Mouse (Mus musculus): ENCODE data around the gene Prok2.

The Prok2 gene

DNA sequence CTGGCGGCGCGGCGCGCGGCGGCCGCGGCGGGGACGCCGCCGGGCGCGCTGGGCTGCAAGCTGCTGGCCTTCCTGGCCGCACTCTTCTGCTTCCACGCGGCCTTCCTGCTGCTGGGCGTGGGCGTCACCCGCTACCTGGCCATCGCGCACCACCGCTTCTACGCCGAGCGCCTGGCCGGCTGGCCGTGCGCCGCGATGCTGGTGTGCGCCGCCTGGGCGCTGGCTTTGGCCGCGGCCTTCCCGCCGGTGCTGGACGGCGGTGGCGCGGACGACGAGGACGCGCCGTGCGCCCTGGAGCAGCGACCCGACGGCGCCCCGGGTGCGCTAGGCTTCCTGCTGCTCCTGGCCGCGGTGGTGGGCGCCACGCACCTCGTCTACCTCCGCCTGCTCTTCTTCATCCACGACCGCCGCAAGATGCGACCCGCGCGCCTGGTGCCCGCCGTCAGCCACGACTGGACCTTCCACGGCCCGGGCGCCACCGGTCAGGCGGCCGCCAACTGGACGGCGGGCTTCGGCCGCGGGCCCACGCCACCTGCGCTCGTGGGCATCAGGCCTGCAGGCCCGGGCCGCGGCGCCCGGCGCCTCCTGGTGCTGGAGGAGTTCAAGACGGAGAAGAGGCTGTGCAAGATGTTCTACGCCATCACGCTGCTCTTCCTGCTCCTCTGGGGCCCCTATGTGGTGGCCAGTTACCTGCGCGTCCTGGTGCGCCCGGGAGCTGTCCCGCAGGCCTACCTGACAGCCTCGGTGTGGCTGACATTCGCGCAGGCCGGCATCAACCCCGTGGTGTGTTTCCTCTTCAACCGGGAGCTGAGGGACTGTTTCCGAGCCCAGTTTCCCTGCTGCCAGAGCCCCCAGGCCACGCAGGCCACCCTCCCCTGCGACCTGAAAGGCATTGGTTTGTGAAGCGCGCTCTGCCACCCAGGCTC is 33.0 kb downstream of the Prok2 start:
- peak; percentile 36 for DNase-seq (ENCODE audit: low spot score)

DNA sequence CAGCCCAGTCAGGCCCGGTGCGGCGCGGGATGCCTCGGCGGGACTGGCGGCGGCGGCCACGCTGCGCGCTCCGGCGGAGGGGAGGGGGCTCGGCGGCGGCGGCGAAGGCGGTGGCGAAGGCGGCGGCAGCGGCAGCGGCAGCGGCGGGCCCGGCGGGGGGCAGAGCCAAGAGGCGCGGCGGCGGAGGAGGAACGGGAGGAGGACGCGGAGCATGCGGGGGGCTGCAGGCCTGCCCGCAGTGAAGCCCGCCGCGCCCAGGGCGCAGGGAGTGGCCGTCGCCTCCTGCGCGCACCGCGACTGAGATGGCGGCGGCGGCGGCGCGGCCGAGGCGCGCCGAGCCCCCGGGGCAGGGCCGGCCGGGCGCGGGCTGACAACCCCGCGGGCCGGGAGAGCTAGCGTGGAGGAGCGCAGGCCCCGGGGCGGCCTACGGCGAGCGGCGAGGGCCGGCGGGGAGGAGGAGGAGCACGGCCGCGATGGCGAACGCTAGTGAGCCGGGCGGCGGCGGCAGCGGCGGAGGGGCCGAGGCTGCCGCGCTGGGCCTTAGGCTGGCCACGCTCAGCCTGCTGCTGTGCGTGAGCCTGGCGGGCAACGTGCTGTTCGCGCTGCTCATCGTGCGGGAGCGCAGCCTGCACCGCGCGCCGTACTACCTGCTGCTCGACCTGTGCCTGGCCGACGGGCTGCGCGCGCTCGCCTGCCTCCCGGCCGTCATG is 33.8 kb downstream of the Prok2 start, which contains the start of gene Gpr27:
TSS of gene Gpr27 (plus strand) at position 474 of the 710 bp plus-strand sequence.
- DNase-seq (ENCODE audit: low spot score): peak; percentile 34

- DNase-seq (ENCODE audit: low spot score): no peak
Measured at GRCm38 (mm10) chr6:99691666-99692205, 34.5 kb downstream of the Prok2 start.

GRCm38 (mm10) chr6:99688513-99688912 is 37.7 kb downstream of the Prok2 start:
- no peak for DNase-seq (ENCODE audit: low spot score)

DNA sequence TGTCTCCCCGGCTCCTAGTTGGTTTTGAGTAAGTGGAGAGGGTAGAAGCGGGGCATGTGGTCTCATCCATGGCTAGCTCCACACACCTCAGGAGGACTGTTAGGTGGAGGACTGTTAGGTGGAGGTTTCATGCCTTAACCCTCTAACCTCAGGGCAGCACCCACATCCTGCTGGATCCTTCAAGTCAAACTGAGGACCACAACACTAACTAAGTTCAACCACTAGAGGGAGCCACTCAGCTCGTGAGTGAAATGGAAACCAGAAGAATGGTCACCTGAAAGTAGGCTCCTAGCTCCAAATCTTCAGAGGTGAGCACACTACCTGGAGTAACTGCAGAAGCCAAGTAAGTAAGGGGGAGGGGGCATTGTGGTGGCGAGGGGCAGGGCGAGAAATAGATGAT is 41.3 kb downstream of the Prok2 start:
- no peak for DNase-seq (ENCODE audit: low spot score)

GRCm38 (mm10) chr6:99683974-99684373 is 42.2 kb downstream of the Prok2 start:
- DNase-seq (ENCODE audit: low spot score): no peak

GRCm38 (mm10) chr6:99678108-99678507 is 48.1 kb downstream of the Prok2 start:
- DNase-seq (ENCODE audit: low spot score): no peak

- no peak for DNase-seq (ENCODE audit: low spot score)
Measured at GRCm38 (mm10) chr6:99677325-99677724, 48.9 kb downstream of the Prok2 start.

GRCm38 (mm10) chr6:99674482-99674881 is 51.7 kb downstream of the Prok2 start:
- no peak for DNase-seq (ENCODE audit: low spot score)

GRCm38 (mm10) chr6:99671768-99672167 is 54.4 kb downstream of the Prok2 start:
- no peak for DNase-seq (ENCODE audit: low spot score)

- peak; percentile 50 for DNase-seq (ENCODE audit: low spot score)
Measured at GRCm38 (mm10) chr6:99670481-99671119, 55.6 kb downstream of the Prok2 start.

GRCm38 (mm10) chr6:99669481-99670325 is 56.5 kb downstream of the Prok2 start:
- no peak for DNase-seq (ENCODE audit: low spot score)

GRCm38 (mm10) chr6:99667290-99667689 is 58.9 kb downstream of the Prok2 start:
- no peak for DNase-seq (ENCODE audit: low spot score)

GRCm38 (mm10) chr6:99666318-99667171 is 59.6 kb downstream of the Prok2 start, which contains the start of the genes Eif4e3 and Gm20696:
Gene Eif4e3 (minus strand): TSS chr6:99666771.
Gene Gm20696 (minus strand): TSS chr6:99666797.
- peak; percentile 48 for DNase-seq (ENCODE audit: low spot score)

- DNase-seq (ENCODE audit: low spot score): no peak
Measured at GRCm38 (mm10) chr6:99665457-99666317, 60.5 kb downstream of the Prok2 start.

GRCm38 (mm10) chr6:99663232-99663631 is 63.0 kb downstream of the Prok2 start:
- no peak for DNase-seq (ENCODE audit: low spot score)

All from urinary bladder, postnatal 25 days (tissue).